Mouse (Mus musculus) ES-E14 (cell line): ENCODE results near the gene Slc4a1.

Experiments used
- CHD2 ChIP-seq: IDR thresholded peaks from 2 replicates; pipeline ENCODE4 v1.6.1; 2014; ENCODE audit warnings: mild to moderate bottlenecking, low read depth, low read length, inconsistent platforms
- HCFC1 ChIP-seq: IDR thresholded peaks from 2 replicates; pipeline ENCODE4 v1.6.1; 2012; ENCODE audit warnings: low read length, inconsistent platforms, borderline replicate concordance; ENCODE audit not compliant: insufficient read depth
- MAFK ChIP-seq: IDR thresholded peaks from 2 replicates; pipeline ENCODE4 v1.6.1; 2014; ENCODE audit warnings: mild to moderate bottlenecking, low read depth, low read length, inconsistent platforms; ENCODE audit not compliant: insufficient read depth
- ZC3H11A ChIP-seq: IDR thresholded peaks from 2 replicates; pipeline ENCODE4 v1.6.1; 2012; ENCODE audit warnings: low read depth, mild to moderate bottlenecking, inconsistent platforms, low read length, borderline replicate concordance
- ZNF384 ChIP-seq: IDR thresholded peaks from 2 replicates; pipeline ENCODE4 v1.6.1; 2012; ENCODE audit warnings: low read depth, low read length, inconsistent platforms

DNA sequence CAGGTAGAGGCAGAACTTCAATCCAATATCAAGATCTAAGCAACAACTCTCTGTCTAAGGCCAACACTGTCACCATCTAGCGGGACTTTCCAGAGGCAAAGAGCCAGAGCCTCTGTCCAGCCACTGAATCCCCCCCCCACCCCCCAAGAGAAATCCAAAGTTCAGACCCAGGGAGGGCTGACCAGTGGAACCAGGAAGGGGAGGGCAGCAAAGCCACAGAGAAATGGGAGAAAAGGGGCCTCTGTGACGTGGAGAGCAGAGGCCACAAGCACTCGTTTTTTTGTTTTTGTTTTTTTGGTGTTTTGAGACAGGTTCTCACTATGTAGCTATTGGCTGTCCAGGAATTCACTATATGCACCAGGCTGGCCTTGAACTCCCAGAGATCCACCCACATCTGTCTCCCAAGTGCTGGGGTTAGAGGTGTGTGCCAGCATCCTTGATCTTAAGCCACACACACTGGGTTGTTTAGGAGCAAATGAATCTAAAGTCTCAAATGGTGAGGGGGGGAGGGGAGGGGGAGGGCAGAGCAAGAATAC lies 43.9 kb upstream of the Slc4a1 start:
- TF ChIP-seq CHD2 (no peak), MAFK (no peak), ZNF384 (no peak), ZC3H11A (no peak), HCFC1 (no peak)
